Mouse (Mus musculus): ENCODE measurements around the gene Adamtsl1. TPM values are rescaled to one million over a fixed set of nuclear protein-coding genes. Genes with fewer than 3 reads are reported as not detected.

Adamtsl1 gene
- polyA plus RNA-seq, 1 experiment from 2014 or later, result 33.3 TPM

GRCm38 (mm10) chr4:86428091-86428745 lies 914.2 kb downstream of the Adamtsl1 start:
- Histone ChIP-seq H3K36me3 (ENCODE audit: control insufficient read depth, insufficient read depth, low read length) (no peaks in the 10 kb centered on the region), H3K4me1 (ENCODE audit: control insufficient read depth, insufficient read depth, low read length) (peaks cover 2% of the 10 kb centered on the region; the same call in 1 of the 2 replicates), H3K9ac (replicated peaks; ENCODE audit: low read depth, low read length) (no peak overlapping the region), H3K4me2 (replicated peaks; ENCODE audit: low read depth, low read length) (no peak overlapping the region), H3K27me3 (ENCODE audit: control insufficient read depth, insufficient read depth, low read length) (no peaks in the 10 kb centered on the region), H3K27ac (ENCODE audit: low read length) (no peak overlapping the region), H3K4me3 (ENCODE audit: low read depth, low read length) (no peak overlapping the region), H3K9me3 (ENCODE audit: control insufficient read depth, low read depth, low read length) (no peaks in the 10 kb centered on the region)
- no peak for ATAC-seq (ENCODE audit: insufficient number of reproducible peaks, insufficient read depth, low FRiP score, low read depth)
- whole genome bisulfite sequencing, result 81% methylated on average over 6 of the region's 6 CpGs

GRCm38 (mm10) chr4:86435631-86436030 lies 921.7 kb downstream of the Adamtsl1 start:
- no peak overlapping the region for H3K4me3 ChIP-seq (ENCODE audit: low read depth, low read length)
- no peak overlapping the region for H3K4me2 ChIP-seq (replicated peaks; ENCODE audit: low read depth, low read length)
- no peak overlapping the region for H3K27ac ChIP-seq (ENCODE audit: low read length)
- ATAC-seq (ENCODE audit: insufficient number of reproducible peaks, insufficient read depth, low FRiP score, low read depth), result no peak
- no peak overlapping the region for H3K9ac ChIP-seq (replicated peaks; ENCODE audit: low read depth, low read length)
- H3K9me3 ChIP-seq (ENCODE audit: control insufficient read depth, low read depth, low read length), result no peaks in the 10 kb centered on the region
- H3K4me1 ChIP-seq (ENCODE audit: control insufficient read depth, insufficient read depth, low read length), result 0 out of 2 replicates have a peak, but pooled peaks cover 3% of the 10 kb centered on the region
- H3K27me3 ChIP-seq (ENCODE audit: control insufficient read depth, insufficient read depth, low read length), result no peaks in the 10 kb centered on the region
- WGBS, result 84% methylated on average over 3 of the region's 3 CpGs
- H3K36me3 ChIP-seq (ENCODE audit: control insufficient read depth, insufficient read depth, low read length), result no peaks in the 10 kb centered on the region

- no peaks in the 10 kb centered on the region for H3K9me3 ChIP-seq (ENCODE audit: control insufficient read depth, low read depth, low read length)
- no peak overlapping the region for H3K4me2 ChIP-seq (replicated peaks; ENCODE audit: low read depth, low read length)
- H3K4me3 ChIP-seq (ENCODE audit: low read depth, low read length), result no peak overlapping the region
- WGBS, result 72% methylated on average over 3 of the region's 3 CpGs
- no peak for ATAC-seq (ENCODE audit: insufficient number of reproducible peaks, insufficient read depth, low FRiP score, low read depth)
- H3K27ac ChIP-seq (ENCODE audit: low read length), result no peak overlapping the region
- 0 out of 2 replicates have a peak, but pooled peaks cover 3% of the 10 kb centered on the region for H3K4me1 ChIP-seq (ENCODE audit: control insufficient read depth, insufficient read depth, low read length)
- H3K9ac ChIP-seq (replicated peaks; ENCODE audit: low read depth, low read length), result no peak overlapping the region
- no peaks in the 10 kb centered on the region for H3K36me3 ChIP-seq (ENCODE audit: control insufficient read depth, insufficient read depth, low read length)
- no peaks in the 10 kb centered on the region for H3K27me3 ChIP-seq (ENCODE audit: control insufficient read depth, insufficient read depth, low read length)
These were observed 922.4 kb downstream of the Adamtsl1 start for GRCm38 (mm10) chr4:86436336-86436735.

GRCm38 (mm10) chr4:86450468-86450867 lies 936.5 kb downstream of the Adamtsl1 start:
- Histone ChIP-seq H3K4me1 (ENCODE audit: control insufficient read depth, insufficient read depth, low read length) (no peaks in the 10 kb centered on the region), H3K4me3 (ENCODE audit: low read depth, low read length) (no peak overlapping the region), H3K9ac (replicated peaks; ENCODE audit: low read depth, low read length) (no peak overlapping the region), H3K27ac (ENCODE audit: low read length) (no peak overlapping the region), H3K27me3 (ENCODE audit: control insufficient read depth, insufficient read depth, low read length) (no peaks in the 10 kb centered on the region), H3K4me2 (replicated peaks; ENCODE audit: low read depth, low read length) (no peak overlapping the region), H3K36me3 (ENCODE audit: control insufficient read depth, insufficient read depth, low read length) (no peaks in the 10 kb centered on the region), H3K9me3 (ENCODE audit: control insufficient read depth, low read depth, low read length) (no peaks in the 10 kb centered on the region)
- 84% methylated on average over 3 of the region's 3 CpGs for WGBS
- no peak for ATAC-seq (ENCODE audit: insufficient number of reproducible peaks, insufficient read depth, low FRiP score, low read depth)

- Histone ChIP-seq H3K36me3 (ENCODE audit: control insufficient read depth, insufficient read depth, low read length) (no peaks in the 10 kb centered on the region), H3K4me3 (ENCODE audit: low read depth, low read length) (no peak overlapping the region), H3K9ac (replicated peaks; ENCODE audit: low read depth, low read length) (no peak overlapping the region), H3K9me3 (ENCODE audit: control insufficient read depth, low read depth, low read length) (no peaks in the 10 kb centered on the region), H3K27me3 (ENCODE audit: control insufficient read depth, insufficient read depth, low read length) (no peaks in the 10 kb centered on the region), H3K27ac (ENCODE audit: low read length) (no peak overlapping the region), H3K4me1 (ENCODE audit: control insufficient read depth, insufficient read depth, low read length) (no peaks in the 10 kb centered on the region), H3K4me2 (replicated peaks; ENCODE audit: low read depth, low read length) (no peak overlapping the region)
- ATAC-seq (ENCODE audit: insufficient number of reproducible peaks, insufficient read depth, low FRiP score, low read depth), result no peak
- 91% methylated on average over 5 of the region's 5 CpGs for WGBS
These were observed 950.8 kb downstream of the Adamtsl1 start for GRCm38 (mm10) chr4:86464808-86465207.
